Mouse (Mus musculus) liver, embryonic 14.5 days (tissue): ENCODE results near the gene Lax1.

Source experiments
- CTCF ChIP-seq: IDR thresholded peaks from 2 replicates; pipeline ENCODE4 v1.5.1; 2016; ENCODE audit warnings: antibody characterized with exemption, low read depth, control low read depth
- EP300 ChIP-seq: IDR thresholded peaks from 2 replicates; pipeline ENCODE4 v1.6.1; 2016; ENCODE audit warnings: antibody characterized with exemption, low read depth

DNA sequence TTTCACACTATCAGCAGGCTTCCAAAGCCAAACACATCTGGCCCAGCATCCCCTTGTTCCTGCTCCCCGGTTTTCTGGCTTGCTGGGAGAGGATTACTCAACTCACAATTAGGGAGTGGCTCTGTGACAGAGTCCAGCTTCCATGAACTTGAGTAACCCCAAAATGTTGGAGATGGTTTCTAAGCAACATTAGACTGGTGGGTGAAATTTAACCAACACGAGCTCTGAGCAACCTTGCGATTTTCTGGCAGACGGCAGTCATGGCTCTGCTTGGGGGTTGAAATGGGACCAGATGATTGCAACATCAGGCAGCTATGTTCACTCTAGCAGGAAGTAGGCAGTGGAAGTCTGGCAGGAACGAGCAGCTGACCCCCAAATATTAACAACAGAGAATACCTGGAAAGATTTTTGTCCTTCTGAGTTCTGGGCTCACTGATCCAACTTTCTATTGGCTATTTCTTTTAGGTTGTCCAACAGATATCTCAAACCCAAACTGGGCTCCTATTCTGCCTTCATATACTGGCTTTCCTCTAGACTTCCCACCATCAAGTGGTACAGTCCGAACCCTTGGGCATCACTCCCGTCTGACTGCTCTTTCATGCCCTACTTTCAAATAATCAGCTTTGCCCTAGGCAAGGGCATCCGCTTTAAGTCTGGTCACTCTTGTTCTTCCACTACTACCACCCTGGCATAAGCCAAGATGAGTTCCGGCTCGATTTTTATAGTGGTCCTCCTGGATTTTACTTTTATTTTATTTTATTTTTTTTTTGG lies 4.0 kb downstream of the Lax1 start:
- TF ChIP-seq CTCF (no peak), EP300 (no peak)
